Mouse (Mus musculus): Measurements from ENCODE around the gene Sgcd. TPM values are rescaled to one million over a fixed set of nuclear protein-coding genes. Genes with fewer than 3 reads are reported as not detected.

Sgcd gene
- polyA plus RNA-seq, 1 experiment from 2014 or later, result 4.3 TPM

GRCm38 (mm10) chr11:47149607-47150006 lies 839.2 kb downstream of the Sgcd start:
- Histone ChIP-seq H3K4me2 (replicated peaks; ENCODE audit: low read depth, low read length) (no peak overlapping the region), H3K27ac (ENCODE audit: low read depth, low read length) (no peak overlapping the region), H3K9ac (ENCODE audit: low read depth, low read length) (no peak overlapping the region), H3K9me3 (ENCODE audit: control insufficient read depth, low read length) (no peaks in the 10 kb centered on the region), H3K27me3 (ENCODE audit: control insufficient read depth, insufficient read depth, low read length) (no peaks in the 10 kb centered on the region), H3K4me3 (ENCODE audit: low read depth, low read length) (no peak overlapping the region), H3K36me3 (ENCODE audit: control insufficient read depth, insufficient read depth, low read length) (no peaks in the 10 kb centered on the region), H3K4me1 (replicated peaks; ENCODE audit: control insufficient read depth, insufficient read depth, low read length) (no peaks in the 10 kb centered on the region)
- DNase-seq (ENCODE audit: low spot score) (no peak), ATAC-seq (ENCODE audit: low FRiP score) (no peak; the same call in 1 of the 2 replicates)
- 67% methylated on average over 9 of the region's 9 CpGs for WGBS

- H3K4me2 ChIP-seq (replicated peaks; ENCODE audit: low read depth, low read length), result no peak overlapping the region
- no peak overlapping the region for H3K9ac ChIP-seq (ENCODE audit: low read depth, low read length)
- 86% methylated on average over 2 of the region's 2 CpGs for WGBS
- no peak for DNase-seq (ENCODE audit: low spot score)
- no peaks in the 10 kb centered on the region for H3K36me3 ChIP-seq (ENCODE audit: control insufficient read depth, insufficient read depth, low read length)
- H3K27me3 ChIP-seq (ENCODE audit: control insufficient read depth, insufficient read depth, low read length), result no peaks in the 10 kb centered on the region
- H3K9me3 ChIP-seq (ENCODE audit: control insufficient read depth, low read length), result no peaks in the 10 kb centered on the region
- no peaks in the 10 kb centered on the region for H3K4me1 ChIP-seq (replicated peaks; ENCODE audit: control insufficient read depth, insufficient read depth, low read length)
- ATAC-seq (ENCODE audit: low FRiP score), result no peak
- no peak overlapping the region for H3K27ac ChIP-seq (ENCODE audit: low read depth, low read length)
- H3K4me3 ChIP-seq (ENCODE audit: low read depth, low read length), result no peak overlapping the region
These were observed 848.9 kb downstream of the Sgcd start for GRCm38 (mm10) chr11:47139867-47140266.

- Histone ChIP-seq H3K27me3 (ENCODE audit: control insufficient read depth, insufficient read depth, low read length) (no peaks in the 10 kb centered on the region), H3K9me3 (ENCODE audit: control insufficient read depth, low read length) (no peaks in the 10 kb centered on the region), H3K4me2 (replicated peaks; ENCODE audit: low read depth, low read length) (no peak overlapping the region), H3K27ac (ENCODE audit: low read depth, low read length) (no peak overlapping the region), H3K9ac (ENCODE audit: low read depth, low read length) (no peak overlapping the region), H3K4me3 (ENCODE audit: low read depth, low read length) (no peak overlapping the region), H3K36me3 (ENCODE audit: control insufficient read depth, insufficient read depth, low read length) (no peaks in the 10 kb centered on the region), H3K4me1 (replicated peaks; ENCODE audit: control insufficient read depth, insufficient read depth, low read length) (no peaks in the 10 kb centered on the region)
- no peak for DNase-seq (ENCODE audit: low spot score)
- ATAC-seq (ENCODE audit: low FRiP score), result no peak
- 85% methylated on average over 1 of the region's 1 CpGs for WGBS
These were observed 849.5 kb downstream of the Sgcd start for GRCm38 (mm10) chr11:47139271-47139670.

- no peak for ATAC-seq (ENCODE audit: low FRiP score)
- Histone ChIP-seq H3K4me2 (replicated peaks; ENCODE audit: low read depth, low read length) (no peak overlapping the region), H3K4me1 (replicated peaks; ENCODE audit: control insufficient read depth, insufficient read depth, low read length) (no peaks in the 10 kb centered on the region), H3K9me3 (ENCODE audit: control insufficient read depth, low read length) (no peaks in the 10 kb centered on the region), H3K4me3 (ENCODE audit: low read depth, low read length) (no peak overlapping the region), H3K27me3 (ENCODE audit: control insufficient read depth, insufficient read depth, low read length) (no peaks in the 10 kb centered on the region), H3K36me3 (ENCODE audit: control insufficient read depth, insufficient read depth, low read length) (no peaks in the 10 kb centered on the region), H3K27ac (ENCODE audit: low read depth, low read length) (no peak overlapping the region), H3K9ac (ENCODE audit: low read depth, low read length) (no peak overlapping the region)
- 92% methylated on average over 6 of the region's 6 CpGs for WGBS
- no peak for DNase-seq (ENCODE audit: low spot score)
These were observed 856.4 kb downstream of the Sgcd start for GRCm38 (mm10) chr11:47132410-47132809.

GRCm38 (mm10) chr11:47130432-47130831 lies 858.3 kb downstream of the Sgcd start:
- no peak overlapping the region for H3K4me2 ChIP-seq (replicated peaks; ENCODE audit: low read depth, low read length)
- no peaks in the 10 kb centered on the region for H3K4me1 ChIP-seq (replicated peaks; ENCODE audit: control insufficient read depth, insufficient read depth, low read length)
- H3K9ac ChIP-seq (ENCODE audit: low read depth, low read length), result no peak overlapping the region
- no peak overlapping the region for H3K4me3 ChIP-seq (ENCODE audit: low read depth, low read length)
- no peaks in the 10 kb centered on the region for H3K27me3 ChIP-seq (ENCODE audit: control insufficient read depth, insufficient read depth, low read length)
- ATAC-seq (ENCODE audit: low FRiP score) (no peak), DNase-seq (ENCODE audit: low spot score) (no peak)
- no peak overlapping the region for H3K27ac ChIP-seq (ENCODE audit: low read depth, low read length)
- 70% methylated on average over 3 of the region's 3 CpGs for WGBS
- H3K9me3 ChIP-seq (ENCODE audit: control insufficient read depth, low read length), result no peaks in the 10 kb centered on the region
- no peaks in the 10 kb centered on the region for H3K36me3 ChIP-seq (ENCODE audit: control insufficient read depth, insufficient read depth, low read length)

GRCm38 (mm10) chr11:47129992-47130391 lies 858.8 kb downstream of the Sgcd start:
- Histone ChIP-seq H3K9ac (ENCODE audit: low read depth, low read length) (no peak overlapping the region), H3K4me3 (ENCODE audit: low read depth, low read length) (no peak overlapping the region), H3K4me1 (replicated peaks; ENCODE audit: control insufficient read depth, insufficient read depth, low read length) (no peaks in the 10 kb centered on the region), H3K4me2 (replicated peaks; ENCODE audit: low read depth, low read length) (no peak overlapping the region), H3K27me3 (ENCODE audit: control insufficient read depth, insufficient read depth, low read length) (no peaks in the 10 kb centered on the region), H3K36me3 (ENCODE audit: control insufficient read depth, insufficient read depth, low read length) (no peaks in the 10 kb centered on the region), H3K9me3 (ENCODE audit: control insufficient read depth, low read length) (no peaks in the 10 kb centered on the region), H3K27ac (ENCODE audit: low read depth, low read length) (no peak overlapping the region)
- WGBS, result 63% methylated on average over 7 of the region's 7 CpGs
- no peak for ATAC-seq (ENCODE audit: low FRiP score)
- no peak for DNase-seq (ENCODE audit: low spot score)

GRCm38 (mm10) chr11:47129166-47129565 lies 859.6 kb downstream of the Sgcd start:
- no peak overlapping the region for H3K4me2 ChIP-seq (replicated peaks; ENCODE audit: low read depth, low read length)
- WGBS, result 83% methylated on average over 1 of the region's 1 CpGs

GRCm38 (mm10) chr11:47128331-47128730 lies 860.4 kb downstream of the Sgcd start:
- no peak overlapping the region for H3K27ac ChIP-seq (ENCODE audit: low read depth, low read length)
- no peak overlapping the region for H3K9ac ChIP-seq (ENCODE audit: low read depth, low read length)
- 92% methylated on average over 3 of the region's 3 CpGs for WGBS
- DNase-seq (ENCODE audit: low spot score) (no peak), ATAC-seq (ENCODE audit: low FRiP score) (no peak)
- no peaks in the 10 kb centered on the region for H3K27me3 ChIP-seq (ENCODE audit: control insufficient read depth, insufficient read depth, low read length)
- H3K4me1 ChIP-seq (replicated peaks; ENCODE audit: control insufficient read depth, insufficient read depth, low read length), result no peaks in the 10 kb centered on the region
- H3K36me3 ChIP-seq (ENCODE audit: control insufficient read depth, insufficient read depth, low read length), result no peaks in the 10 kb centered on the region
- no peaks in the 10 kb centered on the region for H3K9me3 ChIP-seq (ENCODE audit: control insufficient read depth, low read length)
- H3K4me2 ChIP-seq (replicated peaks; ENCODE audit: low read depth, low read length), result no peak overlapping the region
- H3K4me3 ChIP-seq (ENCODE audit: low read depth, low read length), result no peak overlapping the region

More at GRCm38 (mm10) chr11:47129166-47129565, 859.6 kb downstream of the Sgcd start:
- DNase-seq (ENCODE audit: low spot score), result no peak
- Histone ChIP-seq H3K9me3 (ENCODE audit: control insufficient read depth, low read length) (no peaks in the 10 kb centered on the region), H3K36me3 (ENCODE audit: control insufficient read depth, insufficient read depth, low read length) (no peaks in the 10 kb centered on the region), H3K4me3 (ENCODE audit: low read depth, low read length) (no peak overlapping the region), H3K27me3 (ENCODE audit: control insufficient read depth, insufficient read depth, low read length) (no peaks in the 10 kb centered on the region), H3K4me1 (replicated peaks; ENCODE audit: control insufficient read depth, insufficient read depth, low read length) (no peaks in the 10 kb centered on the region), H3K9ac (ENCODE audit: low read depth, low read length) (no peak overlapping the region), H3K27ac (ENCODE audit: low read depth, low read length) (no peak overlapping the region)
- no peak for ATAC-seq (ENCODE audit: low FRiP score)

- DNase-seq (ENCODE audit: low spot score) (no peak), ATAC-seq (ENCODE audit: low FRiP score) (no peak)
- no peaks in the 10 kb centered on the region; the same call in 1 of the 2 replicates for H3K4me1 ChIP-seq (replicated peaks; ENCODE audit: control insufficient read depth, insufficient read depth, low read length)
- H3K36me3 ChIP-seq (ENCODE audit: control insufficient read depth, insufficient read depth, low read length), result no peaks in the 10 kb centered on the region
- no peaks in the 10 kb centered on the region for H3K9me3 ChIP-seq (ENCODE audit: control insufficient read depth, low read length)
- no peak overlapping the region for H3K4me2 ChIP-seq (replicated peaks; ENCODE audit: low read depth, low read length)
- H3K9ac ChIP-seq (ENCODE audit: low read depth, low read length), result no peak overlapping the region
- 94% methylated on average over 1 of the region's 1 CpGs for WGBS
- H3K27me3 ChIP-seq (ENCODE audit: control insufficient read depth, insufficient read depth, low read length), result no peaks in the 10 kb centered on the region
- H3K27ac ChIP-seq (ENCODE audit: low read depth, low read length), result no peak overlapping the region
- no peak overlapping the region for H3K4me3 ChIP-seq (ENCODE audit: low read depth, low read length)
These were observed 867.9 kb downstream of the Sgcd start for GRCm38 (mm10) chr11:47120874-47121273.

Measured in hindbrain, embryonic 11.5 days (tissue).